Mouse (Mus musculus): Measurements from ENCODE around the gene Dhodh. TPM values are rescaled to one million over a fixed set of nuclear protein-coding genes. Genes with fewer than 3 reads are reported as not detected.
A peak's percentile ranks its signal among the peaks of the same experiment; 100 is the strongest.

The Dhodh gene
- polyA plus RNA-seq (2015; fragmentation: Nextera tagmentation; extraction: Ambion mirVana), result 46.7 TPM in 2 replicates

DNA sequence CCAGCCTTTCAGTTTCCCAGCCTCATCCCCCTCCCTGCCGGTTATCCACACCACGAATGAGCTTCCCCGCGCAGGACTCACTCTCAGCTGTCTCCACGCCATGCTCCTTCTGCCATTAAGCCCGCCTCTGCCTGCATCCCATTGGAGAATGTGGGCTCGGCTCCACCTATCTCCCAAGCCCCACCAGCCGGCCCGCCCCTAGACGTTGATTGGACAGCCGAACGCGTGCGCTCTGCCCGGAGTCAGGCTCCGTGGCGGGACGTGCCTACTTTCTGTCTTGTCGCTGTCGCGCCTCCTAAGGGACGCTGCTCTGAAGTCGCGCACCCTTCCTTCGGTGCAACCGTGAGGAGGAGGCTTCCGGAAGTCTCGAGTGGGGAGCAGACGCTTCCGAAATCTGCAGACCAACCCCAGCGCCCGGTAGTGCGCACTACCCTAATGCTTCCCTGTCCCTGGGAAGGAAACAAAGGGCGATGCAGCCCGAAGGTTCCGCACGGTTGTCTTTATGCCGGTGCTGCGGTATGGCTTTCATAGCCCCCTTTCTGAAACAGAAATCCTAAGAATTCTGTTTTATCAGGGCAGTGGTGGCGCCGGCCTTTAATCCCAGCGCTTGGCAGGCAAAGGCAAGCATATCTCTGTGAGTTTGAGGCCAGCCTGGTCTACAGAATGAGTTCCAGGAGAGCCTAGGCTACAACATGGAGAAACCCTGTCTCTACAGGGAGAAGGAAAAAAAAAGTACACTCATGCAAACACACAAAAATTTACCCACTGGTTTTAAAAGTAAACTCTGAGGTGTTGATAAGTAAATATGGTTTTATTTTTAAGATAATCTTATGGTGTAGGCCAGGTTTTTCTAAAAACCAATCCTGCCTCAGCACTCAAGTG lies at the start of gene Dhodh:
Dhodh (minus strand) TSS at position 403 of the 882 bp plus-strand sequence.
- Histone ChIP-seq H3K27ac (peak within 1 kb of the TSS; percentile 99), H3K9me3 (no peaks in the 10 kb centered on the region), H3K36me3 (peaks cover 3% of the 10 kb centered on the region; the same call in 1 of the 2 replicates), H3K27me3 (no peaks in the 10 kb centered on the region), H3K4me2 (peak within 1 kb of the TSS; percentile 80), H3K4me1 (peaks cover 17% of the 10 kb centered on the region), H3K9ac (peak within 1 kb of the TSS; percentile 64), H3K4me3 (peak within 1 kb of the TSS; percentile 60)
- under 1% methylated on average over 42 of the region's 42 CpGs for WGBS
- peak; percentile 99 for ATAC-seq (ENCODE audit: borderline replicate concordance, extremely low read depth, low FRiP score, low TSS enrichment)

DNA sequence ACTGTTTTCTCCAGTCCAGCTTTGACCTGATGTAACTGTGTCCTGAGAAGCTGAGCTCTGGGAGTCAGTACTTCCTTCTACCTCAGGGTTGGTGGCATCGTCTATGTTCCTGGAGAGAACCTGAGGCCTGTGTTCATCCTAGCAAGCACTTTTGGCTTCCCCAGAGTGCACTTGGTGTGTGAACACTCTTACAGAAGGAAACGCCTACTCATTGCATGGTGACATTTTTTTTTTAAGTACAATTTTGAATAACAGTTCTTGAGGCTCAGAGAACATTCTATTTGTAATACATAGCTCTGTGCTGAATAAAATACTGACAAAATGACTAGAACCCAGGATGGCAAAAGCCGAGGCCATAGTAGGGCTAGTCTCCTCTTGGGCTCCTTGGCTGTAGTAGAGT lies 48.4 kb upstream of the Dhodh start:
- Histone ChIP-seq H3K27ac (no peak overlapping the region), H3K4me2 (no peak overlapping the region), H3K9ac (no peak overlapping the region), H3K4me1 (no peaks in the 10 kb centered on the region), H3K9me3 (no peaks in the 10 kb centered on the region), H3K36me3 (no peaks in the 10 kb centered on the region), H3K4me3 (no peak overlapping the region), H3K27me3 (no peaks in the 10 kb centered on the region)
- no peak for ATAC-seq (ENCODE audit: borderline replicate concordance, extremely low read depth, low FRiP score, low TSS enrichment)
- WGBS, result 77% methylated on average over 3 of the region's 3 CpGs

DNA sequence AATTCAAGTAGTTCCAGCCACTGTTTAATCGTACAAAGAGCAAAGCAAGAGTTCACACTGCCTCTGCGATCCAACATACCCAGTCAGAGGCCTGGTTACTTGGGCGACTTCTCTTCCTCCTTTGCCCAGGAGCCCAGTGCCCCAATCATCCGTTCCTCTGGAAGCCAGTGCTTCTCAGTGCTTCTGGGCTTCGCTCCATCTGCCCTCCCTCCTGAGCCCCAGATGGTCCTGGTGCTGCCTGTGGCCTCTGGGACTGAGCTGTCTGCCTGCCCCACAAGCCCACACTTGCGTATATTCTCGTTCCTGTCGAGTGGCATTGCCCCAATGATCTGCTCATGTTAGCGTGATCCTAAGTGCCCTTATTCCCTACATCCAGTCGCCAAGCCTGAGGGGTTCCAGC lies 42.3 kb upstream of the Dhodh start:
- H3K27me3 ChIP-seq, result no peaks in the 10 kb centered on the region
- H3K9me3 ChIP-seq, result no peaks in the 10 kb centered on the region
- no peak for ATAC-seq (ENCODE audit: borderline replicate concordance, extremely low read depth, low FRiP score, low TSS enrichment)
- no peak overlapping the region for H3K27ac ChIP-seq
- no peaks in the 10 kb centered on the region for H3K36me3 ChIP-seq
- H3K4me1 ChIP-seq, result no peaks in the 10 kb centered on the region
- H3K4me2 ChIP-seq, result no peak overlapping the region
- WGBS, result 63% methylated on average over 10 of the region's 10 CpGs
- H3K9ac ChIP-seq, result no peak overlapping the region
- no peak overlapping the region for H3K4me3 ChIP-seq

DNA sequence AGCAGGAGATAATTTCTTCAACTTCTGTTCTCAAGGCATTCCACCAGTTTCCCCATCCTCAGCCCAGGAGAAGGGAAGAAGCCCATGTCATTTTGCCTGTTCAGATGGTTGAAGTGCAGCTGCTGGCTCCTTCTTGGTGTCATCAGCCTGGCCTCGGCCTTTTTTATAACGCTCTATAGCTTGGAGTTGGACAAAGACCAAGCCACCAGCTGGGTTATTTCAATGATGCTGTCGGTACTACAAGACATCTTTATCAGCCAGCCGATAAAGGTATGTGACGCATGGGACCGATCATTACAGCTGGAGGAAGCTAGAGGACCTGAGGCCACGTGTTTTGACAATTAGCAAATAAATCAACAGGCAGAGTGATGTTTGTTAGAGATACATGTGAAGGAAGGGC lies 40.0 kb upstream of the Dhodh start:
- no peaks in the 10 kb centered on the region for H3K9me3 ChIP-seq
- H3K36me3 ChIP-seq, result no peaks in the 10 kb centered on the region
- no peak overlapping the region for H3K4me3 ChIP-seq
- WGBS, result 27% methylated on average over 7 of the region's 7 CpGs
- H3K27ac ChIP-seq, result no peak overlapping the region
- no peak for ATAC-seq (ENCODE audit: borderline replicate concordance, extremely low read depth, low FRiP score, low TSS enrichment)
- H3K9ac ChIP-seq, result no peak overlapping the region
- H3K27me3 ChIP-seq, result no peaks in the 10 kb centered on the region
- no peaks in the 10 kb centered on the region for H3K4me1 ChIP-seq
- no peak overlapping the region for H3K4me2 ChIP-seq

DNA sequence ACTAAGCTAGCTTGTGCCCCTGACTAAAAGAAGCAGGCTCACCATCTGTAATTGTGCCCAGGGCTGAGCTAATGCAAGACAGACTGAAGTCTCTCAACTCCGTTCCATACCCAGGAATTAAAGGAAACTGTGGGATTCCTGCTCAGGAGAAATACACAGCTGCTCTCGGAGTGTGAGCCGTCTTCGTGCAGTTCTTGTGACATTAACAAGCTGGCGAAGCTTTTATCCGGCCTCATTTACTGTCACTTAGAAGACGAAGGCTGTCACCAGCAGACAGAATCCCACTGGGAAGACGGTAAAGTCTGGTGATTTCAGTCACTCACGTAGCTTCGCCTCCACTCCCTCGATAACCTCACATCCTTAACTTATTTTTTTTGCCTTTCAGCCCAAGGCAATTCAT lies 38.9 kb upstream of the Dhodh start:
- Histone ChIP-seq H3K9me3 (no peaks in the 10 kb centered on the region), H3K36me3 (no peaks in the 10 kb centered on the region), H3K9ac (no peak overlapping the region), H3K4me1 (no peaks in the 10 kb centered on the region), H3K27ac (no peak overlapping the region), H3K27me3 (no peaks in the 10 kb centered on the region), H3K4me2 (no peak overlapping the region), H3K4me3 (no peak overlapping the region)
- no peak for ATAC-seq (ENCODE audit: borderline replicate concordance, extremely low read depth, low FRiP score, low TSS enrichment)
- WGBS, result 38% methylated on average over 11 of the region's 11 CpGs

DNA sequence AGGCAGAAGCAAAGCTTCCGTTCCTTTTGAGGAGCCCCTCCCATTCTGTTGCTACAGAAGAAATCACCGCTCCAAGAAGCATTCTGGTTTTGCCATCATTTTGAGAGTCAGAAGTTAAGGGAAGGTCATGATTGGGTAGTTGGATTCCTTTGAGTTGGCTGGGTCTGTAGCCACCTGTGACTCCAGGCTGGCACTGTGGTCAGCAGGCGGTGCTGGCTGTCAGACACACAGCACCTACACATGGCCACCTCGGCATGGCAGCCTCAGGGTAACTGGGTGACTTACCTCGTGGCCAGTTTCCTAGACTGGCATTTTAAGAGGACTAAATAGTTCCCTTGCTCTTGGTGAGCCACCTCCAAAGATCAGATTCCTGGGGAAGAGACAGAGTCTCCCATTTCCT lies 32.8 kb upstream of the Dhodh start:
- no peak for ATAC-seq (ENCODE audit: borderline replicate concordance, extremely low read depth, low FRiP score, low TSS enrichment)
- Histone ChIP-seq H3K36me3 (no peaks in the 10 kb centered on the region), H3K27me3 (no peaks in the 10 kb centered on the region), H3K9ac (no peak overlapping the region), H3K4me1 (no peaks in the 10 kb centered on the region), H3K9me3 (no peaks in the 10 kb centered on the region), H3K4me2 (no peak overlapping the region), H3K4me3 (no peak overlapping the region), H3K27ac (no peak overlapping the region)
- WGBS, result 78% methylated on average over 5 of the region's 5 CpGs

DNA sequence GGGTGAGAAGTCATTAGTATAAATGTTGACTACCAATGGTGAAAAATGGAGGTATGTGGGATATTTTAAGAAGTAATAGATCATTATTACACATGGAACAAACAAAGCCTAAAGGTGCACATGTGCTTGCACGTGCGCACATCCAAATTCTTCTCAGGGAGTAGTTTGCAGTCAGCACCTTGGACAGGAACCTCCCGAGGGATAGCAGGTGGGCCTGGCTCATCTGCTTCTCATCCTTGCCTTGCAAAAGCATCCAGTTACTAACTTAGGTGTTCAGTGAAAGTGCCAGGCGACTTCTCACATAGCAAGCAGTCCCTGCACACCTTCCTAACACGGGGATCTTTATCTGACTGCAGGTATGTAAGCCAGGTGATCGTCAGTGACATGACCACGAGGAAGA lies 31.9 kb upstream of the Dhodh start:
- WGBS, result 53% methylated on average over 7 of the region's 7 CpGs
- no peaks in the 10 kb centered on the region for H3K9me3 ChIP-seq
- H3K9ac ChIP-seq, result no peak overlapping the region
- H3K4me1 ChIP-seq, result no peaks in the 10 kb centered on the region
- no peak overlapping the region for H3K4me2 ChIP-seq
- H3K27ac ChIP-seq, result no peak overlapping the region
- no peak for ATAC-seq (ENCODE audit: borderline replicate concordance, extremely low read depth, low FRiP score, low TSS enrichment)
- H3K27me3 ChIP-seq, result no peaks in the 10 kb centered on the region
- no peak overlapping the region for H3K4me3 ChIP-seq
- no peaks in the 10 kb centered on the region for H3K36me3 ChIP-seq

DNA sequence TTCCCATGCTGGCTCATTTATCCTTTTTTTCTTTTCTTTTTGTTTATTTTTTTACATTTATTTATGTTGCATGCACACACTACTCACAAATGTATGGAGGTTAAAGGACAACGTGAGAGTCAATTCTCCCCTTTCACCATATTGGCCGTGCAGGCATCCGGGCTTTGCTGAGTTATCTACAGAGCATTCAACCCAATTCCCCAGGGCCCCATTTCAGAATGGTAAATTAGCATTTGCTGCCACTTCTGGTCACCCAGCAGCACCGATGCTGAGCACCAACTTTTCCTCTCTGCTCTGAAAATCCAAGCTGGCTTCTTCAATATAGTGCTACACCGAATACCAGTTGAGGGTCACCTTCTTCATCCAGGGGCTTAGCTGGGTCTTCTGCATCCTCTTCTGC lies 30.4 kb upstream of the Dhodh start:
- WGBS, result 80% methylated on average over 5 of the region's 5 CpGs
- Histone ChIP-seq H3K4me1 (no peaks in the 10 kb centered on the region), H3K4me2 (no peak overlapping the region), H3K9me3 (no peaks in the 10 kb centered on the region), H3K4me3 (no peak overlapping the region), H3K36me3 (no peaks in the 10 kb centered on the region), H3K27me3 (no peaks in the 10 kb centered on the region), H3K27ac (no peak overlapping the region), H3K9ac (no peak overlapping the region)
- no peak for ATAC-seq (ENCODE audit: borderline replicate concordance, extremely low read depth, low FRiP score, low TSS enrichment)

DNA sequence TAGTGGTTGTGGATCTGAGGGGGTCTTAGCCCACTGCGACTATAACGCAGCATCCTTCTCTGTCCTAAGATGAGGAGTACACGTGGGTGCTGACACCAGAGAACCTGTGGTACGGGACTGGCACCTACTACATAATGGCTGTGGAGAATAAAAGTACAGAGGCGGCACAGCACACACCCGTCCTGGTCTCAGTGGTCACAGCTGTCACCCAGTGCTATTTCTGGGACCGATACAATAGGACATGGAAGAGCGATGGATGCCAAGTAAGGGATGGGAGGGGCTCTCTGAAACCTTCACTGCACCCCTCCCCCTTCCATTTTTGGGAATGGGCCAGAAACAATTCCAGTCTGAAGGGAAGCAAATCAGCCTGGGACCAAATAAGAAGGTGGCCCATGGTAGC lies 26.7 kb upstream of the Dhodh start:
- no peak for ATAC-seq (ENCODE audit: borderline replicate concordance, extremely low read depth, low FRiP score, low TSS enrichment)
- Histone ChIP-seq H3K27ac (no peak overlapping the region), H3K9ac (no peak overlapping the region), H3K4me2 (no peak overlapping the region), H3K36me3 (no peaks in the 10 kb centered on the region), H3K4me1 (no peaks in the 10 kb centered on the region), H3K4me3 (no peak overlapping the region), H3K27me3 (no peaks in the 10 kb centered on the region), H3K9me3 (no peaks in the 10 kb centered on the region)
- 90% methylated on average over 8 of the region's 8 CpGs for WGBS

DNA sequence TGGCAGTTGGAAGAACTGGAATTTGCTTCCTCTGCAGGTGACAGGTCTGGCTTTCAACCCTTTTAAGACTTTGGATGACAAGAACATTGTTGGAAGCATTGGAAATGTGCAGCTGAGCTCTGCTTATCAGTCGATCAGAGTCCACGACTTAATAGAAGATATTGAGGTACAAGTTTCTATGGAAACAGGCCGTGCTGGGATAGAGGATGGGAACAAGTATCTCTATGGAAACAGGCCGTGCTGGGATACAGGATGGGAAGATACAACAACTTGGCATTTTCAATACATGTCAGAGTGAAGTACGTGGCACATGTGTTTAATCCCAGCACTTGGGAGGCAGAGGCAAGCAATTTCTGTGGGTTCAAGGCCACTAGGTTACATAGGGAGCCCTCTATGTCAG lies 24.0 kb upstream of the Dhodh start:
- no peak overlapping the region for H3K9ac ChIP-seq
- 72% methylated on average over 5 of the region's 5 CpGs for WGBS
- no peak overlapping the region for H3K4me2 ChIP-seq
- no peaks in the 10 kb centered on the region for H3K36me3 ChIP-seq
- no peaks in the 10 kb centered on the region for H3K4me1 ChIP-seq
- no peaks in the 10 kb centered on the region for H3K27me3 ChIP-seq
- H3K9me3 ChIP-seq, result no peaks in the 10 kb centered on the region
- no peak for ATAC-seq (ENCODE audit: borderline replicate concordance, extremely low read depth, low FRiP score, low TSS enrichment)
- no peak overlapping the region for H3K4me3 ChIP-seq
- no peak overlapping the region for H3K27ac ChIP-seq

DNA sequence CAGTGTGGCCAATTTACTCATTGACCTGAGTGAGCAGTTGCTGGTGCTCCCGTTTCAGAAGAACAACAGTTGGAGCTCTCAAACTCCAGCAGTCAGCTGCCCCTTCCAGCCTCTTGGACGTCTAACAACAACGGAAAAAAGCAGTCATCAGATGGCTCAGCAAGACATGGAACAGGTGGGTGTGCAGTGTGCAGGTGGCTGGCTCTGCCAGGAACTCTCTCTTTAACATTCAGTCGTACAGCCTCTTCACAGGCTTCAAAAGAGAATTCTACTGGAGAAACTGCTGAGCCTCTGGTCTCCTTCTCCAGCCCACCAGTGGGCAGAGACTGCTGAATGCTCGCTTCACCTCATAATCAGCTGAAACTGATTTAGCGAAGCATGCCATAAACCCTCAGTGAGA lies 20.2 kb upstream of the Dhodh start:
- Histone ChIP-seq H3K27me3 (no peaks in the 10 kb centered on the region), H3K4me2 (no peak overlapping the region), H3K9me3 (no peaks in the 10 kb centered on the region), H3K36me3 (no peaks in the 10 kb centered on the region), H3K4me1 (no peaks in the 10 kb centered on the region), H3K9ac (no peak overlapping the region), H3K4me3 (no peak overlapping the region), H3K27ac (no peak overlapping the region)
- 69% methylated on average over 6 of the region's 6 CpGs for WGBS
- ATAC-seq (ENCODE audit: borderline replicate concordance, extremely low read depth, low FRiP score, low TSS enrichment), result no peak

- Histone ChIP-seq H3K36me3 (no peaks in the 10 kb centered on the region), H3K9ac (no peak overlapping the region), H3K9me3 (0 out of 2 replicates have a peak, but pooled peaks cover 4% of the 10 kb centered on the region), H3K4me2 (no peak overlapping the region), H3K4me1 (no peaks in the 10 kb centered on the region), H3K27me3 (no peaks in the 10 kb centered on the region), H3K27ac (no peak overlapping the region), H3K4me3 (no peak overlapping the region)
- WGBS, result 73% methylated on average over 3 of the region's 3 CpGs
- ATAC-seq (ENCODE audit: borderline replicate concordance, extremely low read depth, low FRiP score, low TSS enrichment), result no peak
Observed at GRCm38 (mm10) chr8:109615569-109615968, 7.1 kb upstream of the Dhodh start.
